Mouse (Mus musculus): ENCODE data around the gene Aar2.
A peak's percentile ranks its signal among the peaks of the same experiment; 100 is the strongest.

Aar2 gene

DNA sequence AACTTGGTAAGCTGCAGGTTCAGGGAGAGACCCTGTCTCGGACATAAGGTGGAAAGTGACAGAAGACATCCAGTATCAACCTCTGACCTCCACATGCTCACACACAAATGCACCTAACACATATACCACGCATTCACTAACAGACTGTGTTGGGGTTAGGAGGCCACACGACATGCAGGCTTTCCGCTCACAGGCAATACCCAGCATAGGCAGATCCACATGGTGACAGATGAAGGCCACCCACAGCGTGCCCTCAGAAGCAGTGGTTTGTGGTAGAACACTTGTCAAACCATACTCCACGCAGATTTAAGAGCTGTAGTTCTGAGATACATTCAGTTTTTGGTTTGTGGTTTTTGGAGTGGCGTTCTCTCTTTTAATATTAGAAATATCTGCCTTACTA, 21.3 kb downstream of the Aar2 start:
- no peak for DNase-seq (ENCODE audit: low spot score)

- DNase-seq (ENCODE audit: low spot score): no peak
Observed at GRCm38 (mm10) chr2:156569261-156569660, 21.9 kb downstream of the Aar2 start.

GRCm38 (mm10) chr2:156571521-156571920, 24.1 kb downstream of the Aar2 start:
- no peak for DNase-seq (ENCODE audit: low spot score)

DNA sequence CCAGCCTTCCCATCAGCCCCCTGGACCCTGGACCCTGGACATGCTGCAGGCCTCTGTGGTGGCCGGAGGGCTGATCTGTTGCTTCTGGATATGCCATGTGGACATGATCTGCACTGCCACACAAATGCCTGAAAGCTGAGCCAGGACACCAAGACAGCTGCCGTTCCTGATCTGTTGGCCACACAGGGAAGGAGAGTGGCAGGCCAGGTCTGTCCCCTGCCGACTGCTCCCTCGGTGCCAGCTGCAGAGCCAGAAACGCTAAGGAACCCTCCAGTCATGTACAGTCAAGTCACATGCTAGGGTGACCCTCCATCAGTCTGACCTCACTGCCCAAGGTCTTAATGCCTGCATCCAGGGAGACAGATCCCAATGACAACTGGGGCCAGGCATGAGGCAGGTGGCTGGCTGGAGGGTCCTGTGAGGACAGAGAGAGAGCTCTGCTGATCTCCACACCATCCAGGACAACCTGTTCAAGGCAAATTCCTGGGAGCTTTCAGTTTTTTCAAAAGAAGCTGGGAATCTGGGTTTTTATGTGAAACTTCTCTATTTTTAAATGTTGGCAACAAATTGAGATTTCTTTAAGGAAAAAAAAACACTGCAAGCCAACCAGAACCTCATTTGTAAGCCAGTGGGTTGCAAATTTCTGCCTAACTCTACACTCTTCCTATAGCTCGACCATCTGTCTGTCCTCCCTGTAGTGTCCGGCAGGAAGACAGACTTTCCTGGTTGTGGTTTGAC, 29.6 kb downstream of the Aar2 start:
- no peak for DNase-seq (ENCODE audit: low spot score)

DNA sequence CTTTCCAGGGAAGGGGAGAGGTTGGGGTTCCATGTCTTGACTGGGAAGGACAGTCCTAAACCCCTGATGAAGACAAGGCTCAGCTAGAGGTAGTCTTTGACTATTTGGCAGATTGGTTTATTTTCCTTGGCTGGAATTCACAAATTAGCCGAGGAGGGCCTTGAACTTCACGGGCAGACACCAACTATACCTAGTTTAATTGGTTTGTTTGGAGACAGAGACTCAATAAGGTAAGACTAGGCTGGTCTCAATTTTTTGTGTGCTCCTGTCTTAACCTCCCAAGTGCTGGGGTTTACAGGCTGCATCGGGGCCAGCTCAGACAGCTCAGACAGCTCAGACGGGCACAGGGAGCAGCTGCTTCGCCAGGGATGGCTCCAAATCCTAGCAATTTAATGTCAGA, 33.1 kb downstream of the Aar2 start:
- DNase-seq (ENCODE audit: low spot score): no peak

DNA sequence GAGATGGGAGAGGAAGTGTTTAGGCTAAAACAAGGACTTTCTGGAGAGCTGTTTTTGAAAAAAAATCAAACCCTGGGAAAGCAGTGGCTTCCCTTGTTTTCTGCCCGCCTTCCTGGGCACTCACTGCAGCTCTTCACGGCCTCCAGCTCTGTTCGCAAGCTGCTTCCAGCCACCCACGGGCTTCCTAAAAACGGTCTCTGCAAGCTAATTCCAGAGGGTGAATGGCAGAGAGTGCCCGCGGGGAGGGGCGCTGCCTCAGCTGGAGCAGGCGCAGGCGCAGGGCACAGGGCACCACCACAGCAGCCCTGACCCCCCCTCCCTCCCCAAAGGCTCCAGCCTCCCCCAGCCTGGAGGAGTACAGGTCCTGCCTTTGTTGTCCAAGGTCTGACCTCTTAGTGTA, 33.9 kb downstream of the Aar2 start:
- no peak for DNase-seq (ENCODE audit: low spot score)

DNA sequence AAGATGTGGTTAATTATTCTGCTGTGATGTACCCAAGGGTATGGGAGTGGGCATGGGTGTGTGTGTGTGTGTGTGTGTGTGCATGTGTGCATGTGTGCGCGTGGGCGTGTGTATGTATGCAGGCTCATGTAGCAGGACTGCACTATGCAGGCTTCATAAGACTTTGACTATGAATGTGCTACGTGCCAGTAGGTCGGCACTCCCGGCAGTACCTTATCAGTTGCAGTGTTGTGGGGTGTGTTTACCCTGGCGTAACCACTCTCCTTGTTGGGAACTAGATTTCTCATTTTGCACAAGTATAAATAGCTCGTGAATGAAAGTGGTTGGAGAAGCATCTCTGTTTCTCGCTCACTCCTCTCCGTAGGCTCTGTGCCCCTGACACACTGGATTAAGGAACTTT, 35.5 kb downstream of the Aar2 start:
- DNase-seq (ENCODE audit: low spot score): no peak

DNA sequence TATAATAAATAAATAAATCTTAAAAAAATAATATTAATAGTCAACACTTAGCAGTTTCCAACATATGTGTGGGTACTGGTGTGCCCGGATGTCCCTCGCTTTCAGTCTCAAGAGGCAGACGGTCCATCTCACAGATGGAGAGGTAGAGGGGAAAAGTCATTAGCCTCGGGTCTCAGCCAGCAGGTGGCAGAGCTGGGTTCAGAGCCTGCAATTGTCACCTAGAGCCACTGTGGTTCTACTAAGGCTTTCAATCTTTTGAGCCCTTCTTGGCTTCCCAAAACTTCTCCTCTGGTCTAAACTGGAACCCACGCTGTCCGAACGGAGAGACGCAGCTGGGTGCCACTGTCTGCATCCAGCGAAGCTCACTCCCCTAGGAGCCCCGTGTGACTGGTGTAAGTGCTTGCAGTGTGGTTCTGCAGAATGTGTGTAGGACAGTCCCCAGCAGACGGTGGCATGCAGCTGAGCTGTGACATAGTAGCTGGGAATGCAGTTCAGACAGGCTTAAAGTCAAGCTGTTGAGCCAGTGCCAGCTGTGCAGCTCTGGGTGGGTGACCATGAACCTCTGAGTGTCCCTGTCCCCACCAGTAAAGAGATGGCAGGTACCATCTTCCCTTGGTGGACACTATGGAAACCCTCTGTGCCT, 36.9 kb downstream of the Aar2 start:
- DNase-seq (ENCODE audit: low spot score): peak; percentile 37

DNA sequence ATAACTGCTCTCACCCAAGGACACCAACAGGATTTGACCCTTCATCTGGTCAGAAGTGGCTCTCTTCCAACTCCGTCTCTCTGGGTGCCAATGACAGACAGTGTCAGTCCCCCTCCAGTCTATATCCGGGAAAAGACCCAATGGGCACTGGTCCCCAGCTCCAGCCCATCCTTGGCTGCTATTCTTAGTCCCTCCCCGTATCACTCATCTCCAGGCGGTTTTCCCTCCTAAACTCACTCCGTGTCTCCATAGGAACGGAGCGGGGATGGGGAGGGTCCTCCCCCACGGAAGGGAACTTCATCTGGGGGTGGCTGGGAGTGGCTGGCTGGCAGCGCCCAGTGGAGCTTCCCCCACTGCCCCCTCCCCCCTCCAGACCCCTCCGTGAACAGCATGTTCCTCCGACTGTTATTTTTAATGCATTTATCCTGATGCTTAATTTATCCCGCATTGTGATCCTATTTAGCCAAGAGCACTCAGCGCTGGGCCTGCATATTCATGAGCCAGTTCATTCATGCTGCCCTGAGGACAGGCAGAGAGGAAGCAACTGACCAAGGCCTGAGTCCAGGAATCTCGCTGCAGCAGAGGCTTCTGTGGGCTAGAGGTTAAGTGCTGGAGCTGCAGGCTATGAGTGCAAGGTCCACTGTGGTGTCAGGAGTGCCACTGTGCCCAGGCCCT, 37.5 kb downstream of the Aar2 start:
- DNase-seq (ENCODE audit: low spot score): peak; percentile 23

DNA sequence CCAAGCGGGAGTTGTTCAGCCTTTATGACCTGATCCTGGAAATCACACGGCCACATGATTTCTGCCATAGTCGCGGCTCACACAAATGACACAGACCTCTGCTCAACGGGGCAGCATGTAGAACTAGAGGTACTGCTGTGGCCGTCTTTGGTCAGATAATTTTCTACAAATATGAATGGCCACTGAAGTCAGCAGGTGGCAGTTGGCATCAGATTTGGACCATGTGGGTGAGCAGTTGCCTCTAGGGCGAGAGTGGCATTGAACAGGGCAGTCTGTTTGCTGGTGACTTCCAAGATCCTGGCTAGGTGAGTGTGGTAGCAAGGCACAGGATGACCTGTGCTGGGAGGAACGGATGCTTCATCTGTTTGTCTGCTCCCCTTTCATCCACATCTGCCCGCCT, 42.1 kb downstream of the Aar2 start:
- no peak for DNase-seq (ENCODE audit: low spot score)

DNA sequence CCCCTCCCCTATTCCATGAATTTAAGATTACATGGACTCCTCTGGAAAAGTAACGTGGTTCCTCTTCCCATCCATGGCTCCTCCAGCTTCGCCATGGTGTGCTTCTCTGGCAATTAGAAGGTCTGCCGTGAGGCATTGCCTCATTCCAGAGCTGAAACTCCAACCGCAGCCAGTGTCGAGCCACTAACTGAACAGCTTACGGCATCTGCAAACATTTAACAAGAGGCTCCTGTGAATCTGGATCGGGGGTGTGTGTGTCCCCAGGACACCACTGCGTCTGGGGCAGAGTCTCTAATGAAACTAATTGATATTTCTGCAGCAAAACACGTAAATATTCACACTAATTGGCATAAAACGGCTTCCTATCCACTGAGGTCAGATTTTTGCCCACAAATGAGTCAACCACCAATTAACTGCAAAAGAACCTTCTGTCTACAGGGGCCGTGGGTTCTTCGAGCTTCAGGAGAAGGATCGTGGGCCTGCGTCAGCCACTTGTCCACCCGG, 47.7 kb downstream of the Aar2 start:
- no peak for DNase-seq (ENCODE audit: low spot score)

- no peak for DNase-seq (ENCODE audit: low spot score)
Observed at GRCm38 (mm10) chr2:156602581-156602980, 55.2 kb downstream of the Aar2 start.

DNA sequence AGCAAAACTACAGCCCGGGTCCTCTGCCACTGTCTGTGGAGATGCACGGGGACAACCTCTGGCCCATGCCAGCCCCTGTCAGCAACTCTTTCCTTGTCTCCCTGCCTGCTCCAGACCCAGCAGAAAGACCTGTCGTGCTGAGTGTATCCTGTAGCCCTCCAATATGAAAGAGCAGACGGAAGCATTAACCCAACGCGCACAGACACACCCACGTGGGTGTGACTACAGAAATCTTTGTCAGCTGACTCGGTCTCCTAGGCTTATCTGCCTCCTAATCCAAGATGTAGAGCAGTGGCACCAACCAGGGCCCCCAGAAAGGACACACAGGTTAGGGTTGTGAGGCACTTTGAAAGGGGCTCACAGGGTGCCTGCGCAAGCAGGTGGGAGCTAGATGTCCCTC, 56.3 kb downstream of the Aar2 start:
- no peak for DNase-seq (ENCODE audit: low spot score)

DNA sequence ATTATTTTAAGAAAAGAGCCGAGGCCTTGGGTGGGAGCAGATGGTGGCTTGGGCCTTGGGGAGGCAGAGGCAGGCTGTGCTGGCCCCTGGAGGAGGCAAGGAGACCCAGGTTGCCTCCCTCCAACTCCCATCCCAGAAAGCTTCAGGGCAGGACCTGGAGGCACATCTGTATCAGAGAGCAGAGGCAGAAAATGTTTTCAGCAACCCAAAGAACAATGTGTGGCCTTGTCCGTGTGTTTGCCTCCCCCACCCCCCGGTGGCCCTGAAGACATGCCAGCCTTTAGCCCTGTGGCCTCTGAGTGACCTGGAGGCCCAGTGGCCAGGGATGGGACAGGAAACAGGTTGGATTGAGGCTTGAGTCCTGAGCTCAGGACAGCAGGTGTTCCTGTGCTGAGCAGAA, 57.8 kb downstream of the Aar2 start:
- DNase-seq (ENCODE audit: low spot score): no peak

DNA sequence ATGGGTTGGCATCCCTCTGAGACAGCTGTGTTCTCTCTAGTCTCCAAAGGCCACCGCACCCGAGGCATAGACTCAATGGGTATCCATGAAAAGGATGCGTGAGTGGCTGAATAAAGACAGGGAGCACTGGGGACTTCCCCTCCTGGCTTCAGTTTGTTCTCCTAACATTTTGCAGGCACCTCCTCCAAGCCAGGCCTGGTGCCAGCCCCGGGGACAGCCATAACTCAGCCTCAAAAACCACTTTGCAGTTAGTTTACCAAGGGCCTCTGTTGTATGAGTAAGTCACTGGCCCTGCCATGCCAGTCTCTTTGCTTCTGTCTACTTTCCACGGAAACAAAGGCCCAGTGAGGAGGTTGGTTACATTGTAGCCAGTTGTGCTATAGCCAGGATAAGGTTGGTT, 58.6 kb downstream of the Aar2 start:
- DNase-seq (ENCODE audit: low spot score): no peak

- DNase-seq (ENCODE audit: low spot score): peak; percentile 65
Observed at GRCm38 (mm10) chr2:156613081-156613540, 65.7 kb downstream of the Aar2 start.

GRCm38 (mm10) chr2:156613541-156614257, 66.3 kb downstream of the Aar2 start, which contains the start of gene Dlgap4:
Gene Dlgap4 (plus strand): TSS chr2:156613705.
- DNase-seq (ENCODE audit: low spot score): peak; percentile 50

- DNase-seq (ENCODE audit: low spot score): peak; percentile 29
Observed at GRCm38 (mm10) chr2:156614258-156614556, 66.8 kb downstream of the Aar2 start.

GRCm38 (mm10) chr2:156614661-156615654, 67.6 kb downstream of the Aar2 start:
- no peak for DNase-seq (ENCODE audit: low spot score)

GRCm38 (mm10) chr2:156616513-156616912, 69.1 kb downstream of the Aar2 start:
- no peak for DNase-seq (ENCODE audit: low spot score)

GRCm38 (mm10) chr2:156617536-156617935, 70.2 kb downstream of the Aar2 start:
- no peak for DNase-seq (ENCODE audit: low spot score)
